Mouse (Mus musculus): Measurements from ENCODE around the gene Grin2d. TPM values are rescaled to one million over a fixed set of nuclear protein-coding genes. Genes with fewer than 3 reads are reported as not detected.
"Not testable (repeated sequence)": the region's sequence is repeated elsewhere in the genome, so short reads cannot be mapped to it uniquely, and the experiment has no call there.

Grin2d gene
- total RNA-seq (2021), result 10 to 100 TPM; 13.4 to 14.7 TPM
- long read RNA-seq, experiment 1, full-length matches to known transcripts, result 7 of 21 reads
- long read RNA-seq, experiment 1, partial matches to known transcripts, result 1 of 21 reads
- long read RNA-seq, experiment 1, other reads (novel, unspliced or antisense), result 13 of 21 reads
- long read RNA-seq, experiment 2, full-length matches to known transcripts, result 3 of 27 reads
- long read RNA-seq, experiment 2, partial matches to known transcripts, result 11 of 27 reads
- long read RNA-seq, experiment 2, other reads (novel, unspliced or antisense), result 13 of 27 reads

- intact Hi-C loops (cut with DNase I), result not testable (repeated sequence)
Measured at GRCm38 (mm10) chr7:45878278-45878677, at the start of gene Grin2d. Gene Grin2d (minus strand): TSS chr7:45878378.

DNA sequence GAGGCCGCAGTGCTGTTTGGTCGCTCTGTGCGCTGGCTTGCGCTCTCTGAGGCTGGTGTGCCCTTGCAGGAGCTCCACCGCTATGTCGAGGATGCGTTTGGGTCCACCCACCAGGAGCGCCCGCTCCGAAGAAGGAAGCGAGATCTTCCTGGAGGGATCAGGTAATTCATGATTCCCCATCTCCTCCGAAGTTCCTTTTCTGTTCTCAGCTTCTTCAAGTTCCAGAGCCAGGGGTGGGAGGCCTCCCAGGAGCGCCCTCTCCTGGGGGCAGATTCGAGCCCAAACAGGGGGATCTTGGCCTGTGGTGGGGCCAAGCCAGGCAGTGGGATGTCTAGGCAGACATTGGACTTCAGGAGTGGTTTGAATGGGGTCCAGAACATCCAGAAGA is 46.2 kb upstream of the Grin2d start:
- H3K4me3 ChIP-seq, result no peak overlapping the region
- H3K27ac ChIP-seq, result no peak overlapping the region
- TF ChIP-seq CTCF (IDR thresholded peaks at IDR 0.05), result no peak; the same call in none of the 2 replicates

More at GRCm38 (mm10) chr7:45878278-45878677, at the start of gene Grin2d:
- not testable (repeated sequence) for DNase-seq (ENCODE audit: extremely low spot score in 1 of 2, low spot score in 2 of 2); H3K27ac ChIP-seq; H3K4me3 ChIP-seq

GRCm38 (mm10) chr7:45923762-45924428 is 45.7 kb upstream of the Grin2d start, which contains the start of gene Ccdc114:
Gene Ccdc114 (plus strand): TSS chr7:45924072.
- Histone ChIP-seq H3K27ac (peak within 1 kb of the TSS; percentile 89), H3K4me3 (peak within 1 kb of the TSS; percentile 53)
- intact Hi-C loops (cut with DNase I), result loop anchor here (2.0 kb wide), 1 partner anchor 27 kb away; the partner anchor contains the start of genes Syngr4 and Tmem143
- TF ChIP-seq CTCF (IDR thresholded peaks at IDR 0.05), result no peak
- no peak for DNase-seq (ENCODE audit: extremely low spot score in 1 of 2, low spot score in 2 of 2)

More for the DNA sequence above, 46.2 kb upstream of the Grin2d start:
- intact Hi-C loops (cut with DNase I), result no loop called here
- DNase-seq (ENCODE audit: extremely low spot score in 1 of 2, low spot score in 2 of 2), result no peak

GRCm38 (mm10) chr7:45922928-45923761 is 45.0 kb upstream of the Grin2d start:
- intact Hi-C loops (cut with DNase I), result loop anchor here (2.0 kb wide), 1 partner anchor 26 kb away; the partner anchor contains the start of genes Syngr4 and Tmem143
- peak overlapping the region; percentile 53 for H3K4me3 ChIP-seq
- TF ChIP-seq CTCF (IDR thresholded peaks at IDR 0.05), result no peak
- H3K27ac ChIP-seq, result peak overlapping the region; percentile 89
- peak; percentile 85 to 89 for DNase-seq (ENCODE audit: extremely low spot score in 1 of 2, low spot score in 2 of 2)

GRCm38 (mm10) chr7:45921950-45922600 is 43.9 kb upstream of the Grin2d start:
- Histone ChIP-seq H3K4me3 (no peak overlapping the region), H3K27ac (peak overlapping the region; percentile 89; the same call in 1 of the 2 replicates)
- intact Hi-C loops (cut with DNase I), result loop anchor here (2.0 kb wide), 1 partner anchor 25 kb away; the partner anchor contains the start of genes Syngr4 and Tmem143
- TF ChIP-seq CTCF (IDR thresholded peaks at IDR 0.05), result no peak
- no peak for DNase-seq (ENCODE audit: extremely low spot score in 1 of 2, low spot score in 2 of 2)

- DNase-seq (ENCODE audit: extremely low spot score in 1 of 2, low spot score in 2 of 2), result no peak
- H3K4me3 ChIP-seq, result no peak within 1 kb of the TSS
- intact Hi-C loops (cut with DNase I), result no loop called here
- no peak for TF ChIP-seq CTCF (IDR thresholded peaks at IDR 0.05)
- H3K27ac ChIP-seq, result peak within 1 kb of the TSS; percentile 89; the same call in 1 of the 2 replicates
Measured at GRCm38 (mm10) chr7:45921242-45921621, 43.1 kb upstream of the Grin2d start, which contains the start of gene Emp3. Gene Emp3 (minus strand): TSS chr7:45921404.

GRCm38 (mm10) chr7:45920583-45921241 is 42.5 kb upstream of the Grin2d start:
- DNase-seq (ENCODE audit: extremely low spot score in 1 of 2, low spot score in 2 of 2), result peak in 1 of 2 experiments; percentile 36
- TF ChIP-seq CTCF (IDR thresholded peaks at IDR 0.05), result no peak
- Histone ChIP-seq H3K27ac (peak overlapping the region; percentile 36; the same call in 1 of the 2 replicates), H3K4me3 (no peak overlapping the region)
- intact Hi-C loops (cut with DNase I), result no loop called here

- Histone ChIP-seq H3K4me3 (no peak overlapping the region), H3K27ac (no peak overlapping the region)
- intact Hi-C loops (cut with DNase I), result no loop called here
- TF ChIP-seq CTCF (IDR thresholded peaks at IDR 0.05), result no peak
- no peak for DNase-seq (ENCODE audit: extremely low spot score in 1 of 2, low spot score in 2 of 2)
Measured at GRCm38 (mm10) chr7:45919761-45920160, 41.6 kb upstream of the Grin2d start.

DNA sequence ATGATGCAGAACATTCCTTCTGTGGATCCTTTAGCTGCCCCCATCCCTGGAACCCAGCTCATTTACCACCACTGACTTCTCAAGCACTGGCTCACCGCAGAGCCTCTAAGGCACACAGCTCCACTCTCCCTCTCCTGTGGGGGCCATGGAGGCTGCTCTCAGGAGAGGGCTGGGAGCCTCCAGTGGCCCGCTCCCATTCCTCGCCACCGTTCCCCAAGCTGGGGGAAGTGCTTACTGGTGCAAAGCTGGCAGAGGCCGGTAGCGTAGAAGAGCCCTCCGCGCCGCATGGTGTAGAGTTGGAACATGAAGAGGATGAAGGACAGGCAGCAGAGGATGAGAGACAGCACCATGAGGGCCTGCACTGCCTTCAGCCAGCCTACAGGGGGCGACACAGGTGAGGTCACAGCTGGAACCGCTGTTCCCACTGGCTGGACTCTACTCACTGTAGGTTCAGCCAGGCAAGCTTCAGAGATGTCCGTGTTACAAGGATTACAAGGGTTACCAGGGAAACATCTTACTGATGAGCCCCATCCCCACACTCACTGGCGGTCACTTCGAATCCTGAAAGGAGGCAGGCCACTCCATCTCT is 41.0 kb upstream of the Grin2d start:
- H3K27ac ChIP-seq, result no peak overlapping the region
- peak; percentile 48 for TF ChIP-seq CTCF (IDR thresholded peaks at IDR 0.05)
- no peak for DNase-seq (ENCODE audit: extremely low spot score in 1 of 2, low spot score in 2 of 2)
- H3K4me3 ChIP-seq, result no peak overlapping the region
- intact Hi-C loops (cut with DNase I), result no loop called here

- DNase-seq (ENCODE audit: extremely low spot score in 1 of 2, low spot score in 2 of 2), result no peak
- H3K27ac ChIP-seq, result no peak overlapping the region
- no peak overlapping the region for H3K4me3 ChIP-seq
- no peak for TF ChIP-seq CTCF (IDR thresholded peaks at IDR 0.05)
- intact Hi-C loops (cut with DNase I), result no loop called here
Measured at GRCm38 (mm10) chr7:45917926-45918325, 39.7 kb upstream of the Grin2d start.
